Mouse (Mus musculus) left cerebral cortex, adult 2 months (tissue): Measurements from ENCODE around the gene Prl4a1. TPM values are rescaled to one million over a fixed set of nuclear protein-coding genes. Genes with fewer than 3 reads are reported as not detected.
"Not testable (repeated sequence)": the region's sequence is repeated elsewhere in the genome, so short reads cannot be mapped to it uniquely, and the experiment has no call there.

Experiments
- DNase-seq, 2 experiments: peaks; one replicate each; pipeline ENCODE4 v3.0.0; 2021 to 2022; ENCODE audit warnings: low spot score in 2 of 2, mixed read lengths in 1 of 2; ENCODE audit errors: extremely low spot score in 1 of 2
- H3K27ac ChIP-seq: fragments of 200-600 bp; 2 replicates; pipeline ENCODE4 v1.8.1; 2022
- H3K4me3 ChIP-seq: fragments of 200-600 bp; 2 replicates; pipeline ENCODE4 v1.8.1; 2022
- CTCF ChIP-seq: fragments of 200-600 bp; IDR thresholded peaks from 2 replicates; pipeline ENCODE4 v1.8.1; 2022; ENCODE audit warnings: antibody characterized with exemption, mild to moderate bottlenecking, moderate library complexity
- intact Hi-C: fragments of 180-260 bp; cut with DNase I; formaldehyde crosslinking; loops from one replicate; pipeline ENCODE4 v1.15.1; 2025
- long read RNA-seq, 2 experiments: library from polyadenylated mRNA; stranded (forward); transcript quantifications; one replicate each; pipeline ENCODE4 v2.0.0; 2021; ENCODE audit warnings: borderline mapping rate in 2 of 2
- total RNA-seq, 2 experiments: library from RNA; stranded (reverse); gene quantifications; 2 replicates each; pipeline ENCODE4 v1.2.3; 2021

Gene Prl4a1
- total RNA-seq, result not detected
- long read RNA-seq, experiment 1, result 0 reads
- long read RNA-seq, experiment 2, result 0 reads

DNA sequence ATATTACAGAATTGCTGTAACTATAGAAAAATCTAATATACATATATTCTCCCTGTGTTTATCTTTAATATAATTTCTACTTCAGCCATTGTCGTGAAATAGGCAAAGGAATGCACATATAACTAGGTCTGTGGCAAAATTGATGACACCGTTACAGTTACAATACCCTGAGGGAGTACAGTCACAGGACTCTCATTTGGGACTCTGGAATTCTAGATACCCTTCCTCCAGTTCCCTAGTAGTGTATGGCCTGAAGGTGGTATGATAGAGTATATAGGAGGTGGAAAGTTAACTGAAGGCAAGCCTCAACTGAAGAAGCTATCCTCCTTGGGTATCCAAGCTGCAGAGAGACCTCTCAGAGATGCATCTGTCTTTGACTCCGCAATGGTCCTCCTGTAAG is at the start of gene Prl4a1:
TSS of gene Prl4a1 (plus strand) at position 301 of the 400 bp plus-strand sequence.
- intact Hi-C loops, result no loop called here
- Histone ChIP-seq H3K4me3 (no peak within 1 kb of the TSS), H3K27ac (no peak within 1 kb of the TSS)
- no peak for TF ChIP-seq CTCF
- DNase-seq, result no peak

DNA sequence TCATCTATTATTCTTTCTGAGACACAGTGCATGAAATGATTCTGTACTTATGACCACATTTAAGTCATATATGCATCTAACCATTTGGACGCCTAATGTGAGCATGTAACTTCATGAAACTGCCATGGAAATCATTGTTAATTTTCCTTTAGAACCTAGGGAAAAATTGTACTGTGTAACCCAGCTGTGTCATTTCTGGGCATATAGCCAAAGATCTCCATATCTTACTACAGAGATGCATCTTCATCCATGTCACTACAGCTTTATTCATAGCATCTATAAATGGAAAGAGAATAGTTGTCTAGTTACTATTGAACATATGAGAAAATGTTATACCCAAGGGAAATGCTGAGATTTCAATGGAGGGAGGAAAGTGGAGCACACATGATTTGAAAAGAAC is 43.1 kb upstream of the Prl4a1 start:
- no peak overlapping the region for H3K27ac ChIP-seq
- H3K4me3 ChIP-seq, result no peak overlapping the region
- TF ChIP-seq CTCF, result no peak
- intact Hi-C loops, result no loop called here
- DNase-seq, result no peak

DNA sequence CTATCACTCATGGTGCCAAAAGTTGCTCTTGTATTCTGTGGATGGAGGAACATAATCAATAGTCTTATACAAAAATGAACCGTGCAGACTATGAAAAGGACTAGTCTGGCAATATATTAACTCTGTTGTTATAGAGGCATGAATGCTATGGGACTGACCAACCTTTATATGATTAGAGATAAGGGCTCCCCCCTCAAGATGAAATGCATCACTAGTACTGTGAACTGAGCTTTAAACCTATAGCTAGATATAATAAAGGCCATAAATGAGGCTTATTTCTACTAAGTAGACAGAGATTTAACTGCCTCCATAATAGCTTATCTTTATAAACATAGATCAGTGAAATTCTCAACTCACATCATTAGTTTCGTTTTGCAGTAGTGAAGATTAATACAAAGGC is 41.7 kb upstream of the Prl4a1 start:
- intact Hi-C loops, H3K27ac ChIP-seq, H3K4me3 ChIP-seq, DNase-seq: not testable (repeated sequence)

DNA sequence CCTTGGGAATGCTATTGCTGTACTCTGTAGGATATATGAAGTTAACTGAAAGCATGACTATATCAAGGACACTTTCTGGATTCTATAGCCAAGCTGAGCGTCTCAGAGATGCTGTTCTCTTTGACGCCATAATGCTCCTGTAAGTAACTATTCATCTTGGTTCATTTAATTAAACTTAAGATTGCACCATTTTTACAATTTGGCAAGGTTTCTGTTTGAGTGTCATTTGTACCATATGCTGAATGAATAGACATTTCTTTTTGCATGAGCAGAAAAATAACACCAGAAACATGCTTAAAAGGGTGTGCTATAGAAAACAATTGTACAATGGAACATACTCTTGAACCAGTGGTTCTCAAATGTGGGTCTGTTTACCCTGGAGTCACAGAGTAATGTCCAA is 38.4 kb upstream of the Prl4a1 start:
- no peak for TF ChIP-seq CTCF
- intact Hi-C loops, result no loop called here
- H3K27ac ChIP-seq, result no peak overlapping the region
- no peak overlapping the region for H3K4me3 ChIP-seq
- DNase-seq, result no peak

DNA sequence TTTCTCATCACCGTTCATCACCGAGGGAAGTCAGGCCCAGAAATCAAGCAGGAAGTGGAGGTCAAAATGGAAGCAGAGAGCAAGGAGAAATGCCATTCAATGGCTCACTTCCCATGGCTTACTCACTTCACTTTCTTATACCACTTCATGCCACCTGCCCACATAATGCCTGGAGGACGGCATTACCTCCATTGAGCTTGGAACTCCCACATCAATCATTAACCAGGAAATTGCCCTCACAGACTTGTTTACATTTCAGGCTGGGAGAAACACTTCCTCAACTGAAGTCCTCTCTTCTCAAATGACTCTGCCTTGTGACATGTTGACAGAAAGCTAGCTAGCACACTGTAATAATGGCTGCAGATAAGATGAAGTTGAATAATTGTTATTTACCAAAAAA is 19.5 kb upstream of the Prl4a1 start:
- intact Hi-C loops, H3K27ac ChIP-seq, DNase-seq, H3K4me3 ChIP-seq: not testable (repeated sequence)

DNA sequence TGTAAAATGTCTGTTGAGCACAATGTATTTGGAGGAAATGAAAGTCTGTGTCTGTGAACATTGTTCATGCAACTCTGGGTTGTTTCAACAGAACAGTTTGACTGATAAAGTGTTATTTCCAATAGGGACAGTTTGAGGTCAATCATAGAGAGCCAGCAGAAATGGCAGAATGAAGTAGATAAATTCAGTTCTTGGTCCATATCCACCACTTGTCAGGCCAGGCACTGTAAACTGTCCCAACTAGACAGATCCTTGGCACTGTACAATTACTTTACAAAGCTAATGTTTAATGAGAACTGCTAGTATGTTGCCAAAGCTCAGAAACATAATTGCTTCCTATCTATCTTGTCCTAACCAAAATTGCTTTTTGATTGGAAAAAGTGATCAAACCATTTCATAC is 13.3 kb downstream of the Prl4a1 start:
- TF ChIP-seq CTCF, result no peak
- H3K4me3 ChIP-seq, result no peak overlapping the region
- H3K27ac ChIP-seq, result no peak overlapping the region

DNA sequence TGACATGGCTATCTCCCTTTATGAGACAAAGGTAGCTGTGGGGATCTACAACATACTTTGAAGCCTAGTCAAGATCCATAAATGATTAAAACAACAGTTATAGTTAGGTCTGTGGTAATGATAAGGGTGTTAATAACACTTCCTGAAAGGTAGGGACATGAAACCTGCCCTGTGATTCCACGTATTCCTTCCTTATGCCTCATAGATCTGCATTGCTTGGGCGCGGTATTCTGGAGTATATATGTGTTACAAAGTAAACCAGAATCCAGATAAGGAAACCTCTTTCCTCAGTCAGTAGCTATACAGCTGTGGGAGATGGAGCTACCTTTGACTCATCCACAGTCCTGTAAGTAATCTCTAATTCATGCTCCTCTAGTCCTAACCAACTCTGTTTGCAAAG is 53.3 kb downstream of the Prl4a1 start:
- intact Hi-C loops, result no loop called here
- TF ChIP-seq CTCF, result no peak

More for the DNA sequence above, 13.3 kb downstream of the Prl4a1 start:
- DNase-seq, result no peak
- intact Hi-C loops, result no loop called here

More for the DNA sequence above, 53.3 kb downstream of the Prl4a1 start:
- Histone ChIP-seq H3K27ac (no peak overlapping the region), H3K4me3 (no peak overlapping the region)
- DNase-seq, result no peak

Other genes starting within 250 kb of the Prl4a1 start
- gene Prl7c1, start 235.4 kb upstream of the Prl4a1 start, total RNA-seq, result not detected
- not detected for gene Prl2a1, start 214.6 kb upstream of the Prl4a1 start, total RNA-seq
- gene Prl2c1, start 166.9 kb upstream of the Prl4a1 start, total RNA-seq, result not detected
- not detected for gene Prl5a1, start 126.3 kb downstream of the Prl4a1 start, total RNA-seq
- 10 to 100 TPM; 43.4 to 52.0 TPM for gene Gm11361, start 241.3 kb downstream of the Prl4a1 start, total RNA-seq